13 mouse cellular contexts compared by ENCODE assay signal in genomic region chr9:42314959-42315358, GRCm38 (mm10). TPM values are rescaled to one million over a fixed set of nuclear protein-coding genes. Genes with fewer than 3 reads are reported as not detected.
DNase-seq lines count a peak whose midpoint lies in the region; ATAC-seq and TF ChIP-seq lines count a peak whose summit lies in the region.
"Had no signal": no experiment of that assay in that cellular context is flagged by ENCODE, and none has a peak within 500 bp of the region (broad histone marks: within the 10 kb centered on the region; RNA-seq: fewer than 3 reads in every experiment).

No protein-coding gene starts in this region.

- no peak for TF ChIP-seq CTCF in bone marrow, adult 2 months (IDR thresholded peaks at IDR 0.05; ENCODE audit: control insufficient read depth, insufficient read depth, low read length)

- H3K27me3 ChIP-seq in hindbrain, embryonic 14.5 days (ENCODE audit: control insufficient read depth, insufficient read depth, low read length): no peaks in the 10 kb centered on the region
- H3K27me3 ChIP-seq in hindbrain, embryonic 13.5 days: no peaks in the 10 kb centered on the region

- H3K9me3 ChIP-seq in hindbrain, embryonic 14.5 days (ENCODE audit: control insufficient read depth, low read length): no peaks in the 10 kb centered on the region
- no peaks in the 10 kb centered on the region for H3K9me3 ChIP-seq in hindbrain, embryonic 13.5 days

- no peak overlapping the region for H3K4me3 ChIP-seq in hindbrain, embryonic 14.5 days (replicated peaks; ENCODE audit: low read length)
- no peak overlapping the region for H3K4me3 ChIP-seq in hindbrain, embryonic 13.5 days
- no peak overlapping the region for H3K4me3 ChIP-seq in bone marrow, adult 2 months (replicated peaks; ENCODE audit: control insufficient read depth, low read depth, low read length)

- TF ChIP-seq POLR2A in bone marrow, adult 2 months (IDR thresholded peaks at IDR 0.05; ENCODE audit: borderline replicate concordance, control insufficient read depth, low read depth, low read length): no peak

- ATAC-seq in hindbrain, embryonic 14.5 days (ENCODE audit: low FRiP score): no peak
- ATAC-seq in hindbrain, embryonic 13.5 days (ENCODE audit: low FRiP score): no peak

- H3K9ac ChIP-seq in hindbrain, embryonic 14.5 days: no peak overlapping the region
- H3K9ac ChIP-seq in hindbrain, embryonic 13.5 days: no peak overlapping the region

- peak; percentile 40 for DNase-seq in hindbrain, embryonic 14.5 days (ENCODE audit: low spot score)
- peak; percentile 70 for DNase-seq in A20 (ENCODE audit: low read depth, low spot score)
- peak; percentile 44 for DNase-seq in kidney, postnatal 14 days
- no peak for DNase-seq in ovary, postnatal 14 days (ENCODE audit: low spot score)
- DNase-seq in T-cell, adult 2 months (ENCODE audit: low spot score): no peak
- DNase-seq in thymus, postnatal 36 days: no peak
- DNase-seq: cerebellum, adult 8-10 months; gastrocnemius, postnatal 36 days; layer of hippocampus, adult 9-11 months; lung, postnatal 36 days; right cerebral cortex, adult 18-20 months had no signal

- WGBS in hindbrain, embryonic 14.5 days: 67% methylated on average over 4 of the region's 4 CpGs
- 63% methylated on average over 4 of the region's 4 CpGs for WGBS in hindbrain, embryonic 13.5 days
- 43% methylated on average over 4 of the region's 4 CpGs for WGBS in bone marrow, adult 2 months

- no peaks in the 10 kb centered on the region for H3K4me1 ChIP-seq in hindbrain, embryonic 14.5 days (replicated peaks; ENCODE audit: control insufficient read depth, insufficient read depth, low read length)
- H3K4me1 ChIP-seq in hindbrain, embryonic 13.5 days (replicated peaks): peaks cover 3% of the 10 kb centered on the region; the same call in 1 of the 2 replicates
- H3K4me1 ChIP-seq in bone marrow, adult 2 months (ENCODE audit: control insufficient read depth, insufficient read depth, low read length): peaks cover 2% of the 10 kb centered on the region

- H3K36me3 ChIP-seq in hindbrain, embryonic 14.5 days (replicated peaks; ENCODE audit: control insufficient read depth, insufficient read depth): no peaks in the 10 kb centered on the region
- no peaks in the 10 kb centered on the region for H3K36me3 ChIP-seq in hindbrain, embryonic 13.5 days

- H3K4me2 ChIP-seq in hindbrain, embryonic 14.5 days (replicated peaks): no peak overlapping the region
- H3K4me2 ChIP-seq in hindbrain, embryonic 13.5 days: no peak overlapping the region

- H3K27ac ChIP-seq in hindbrain, embryonic 14.5 days: no peak overlapping the region
- H3K27ac ChIP-seq in hindbrain, embryonic 13.5 days: no peak overlapping the region
- peak overlapping the region; percentile 58; the same call in 1 of the 2 replicates for H3K27ac ChIP-seq in bone marrow, adult 2 months (ENCODE audit: control insufficient read depth, insufficient read depth, low read depth, low read length, poor library complexity)

RNA-seq across cellular contexts. Expression of gene Sc5d, which starts 50.9 kb away (rescaled TPM):
- 88.1 and 89.3 TPM in 2 replicates for polyA plus RNA-seq in hindbrain, embryonic 14.5 days (2014; fragmentation: Nextera tagmentation; extraction: Ambion mirVana)
- polyA plus RNA-seq in hindbrain, embryonic 13.5 days (2015; fragmentation: Nextera tagmentation; extraction: Ambion mirVana): 63.0 and 72.2 TPM in 2 replicates
- 4.2 and 6.5 TPM in 2 replicates for polyA plus RNA-seq in bone marrow, adult 2 months (2011; ENCODE audit: insufficient read depth, insufficient read length, low replicate concordance, missing spikeins)

Comparison
In these comparisons a context has a peak if more than half of its experiments do, and no peak if none do; other contexts are left out.
1. DNase-seq: peak in hindbrain, embryonic 14.5 days (single experiment), A20 (single experiment) and kidney, postnatal 14 days (single experiment); none in ovary, postnatal 14 days (single experiment), T-cell, adult 2 months (single experiment) and thymus, postnatal 36 days (0 of 2).